Mouse (Mus musculus) adrenal gland, adult (tissue): Measurements from ENCODE around the gene Ifit1bl1.
"Not testable (repeated sequence)": the region's sequence is repeated elsewhere in the genome, so short reads cannot be mapped to it uniquely, and the experiment has no call there.

Experiments used
- DNase-seq, 2 experiments: peaks; one replicate each; pipeline ENCODE4 v3.0.0; 2022 to 2023; ENCODE audit warnings: low spot score in 1 of 2; ENCODE audit not compliant: inconsistent age in 2 of 2

The Ifit1bl1 gene

GRCm38 (mm10) chr19:34601888-34602287 lies at the start of gene Ifit1bl1:
TSS of gene Ifit1bl1 (minus strand) at chr19:34601956.
- DNase-seq: peak in 1 of 2 experiments; percentile 38

- no peak for DNase-seq
Measured at GRCm38 (mm10) chr19:34650997-34651396, 49.2 kb upstream of the Ifit1bl1 start.

GRCm38 (mm10) chr19:34650276-34650675 lies 48.5 kb upstream of the Ifit1bl1 start:
- DNase-seq: no peak

- DNase-seq: not testable (repeated sequence)
Measured at GRCm38 (mm10) chr19:34647630-34648029, 45.9 kb upstream of the Ifit1bl1 start.

- no peak for DNase-seq
Measured at GRCm38 (mm10) chr19:34642616-34643015, 40.9 kb upstream of the Ifit1bl1 start.

- DNase-seq: peak; percentile 17 to 72
Measured at GRCm38 (mm10) chr19:34640623-34641022, 38.9 kb upstream of the Ifit1bl1 start, which contains the start of the genes Ifit1bl2 and Ifit1. TSS of gene Ifit1bl2 (minus strand) at chr19:34640743. TSS of gene Ifit1 (plus strand) at chr19:34640871.

GRCm38 (mm10) chr19:34636933-34637557 lies 35.3 kb upstream of the Ifit1bl1 start:
- DNase-seq: peak; percentile 61 to 89

- no peak for DNase-seq
Measured at GRCm38 (mm10) chr19:34633484-34633883, 31.7 kb upstream of the Ifit1bl1 start.

GRCm38 (mm10) chr19:34631487-34631886 lies 29.7 kb upstream of the Ifit1bl1 start:
- no peak for DNase-seq

GRCm38 (mm10) chr19:34627496-34627895 lies 25.7 kb upstream of the Ifit1bl1 start:
- no peak for DNase-seq

- no peak for DNase-seq
Measured at GRCm38 (mm10) chr19:34624663-34625062, 22.9 kb upstream of the Ifit1bl1 start.

- no peak for DNase-seq
Measured at GRCm38 (mm10) chr19:34623781-34624180, 22.0 kb upstream of the Ifit1bl1 start.

GRCm38 (mm10) chr19:34620871-34621270 lies 19.1 kb upstream of the Ifit1bl1 start:
- DNase-seq: no peak

GRCm38 (mm10) chr19:34612243-34613001 lies 10.7 kb upstream of the Ifit1bl1 start:
- DNase-seq: not testable (repeated sequence)

GRCm38 (mm10) chr19:34610118-34610517 lies 8.4 kb upstream of the Ifit1bl1 start:
- not testable (repeated sequence) for DNase-seq

- peak; percentile 70 to 90 for DNase-seq
Measured at GRCm38 (mm10) chr19:34607237-34608051, 5.7 kb upstream of the Ifit1bl1 start, which contains the start of gene Ifit3b. TSS of gene Ifit3b (plus strand) at chr19:34607970.

- no peak for DNase-seq
Measured at GRCm38 (mm10) chr19:34605472-34605871, 3.7 kb upstream of the Ifit1bl1 start.

- DNase-seq: peak in 1 of 2 experiments; percentile 45
Measured at GRCm38 (mm10) chr19:34599250-34599649, 2.5 kb downstream of the Ifit1bl1 start.

GRCm38 (mm10) chr19:34598341-34598740 lies 3.4 kb downstream of the Ifit1bl1 start:
- peak; percentile 38 to 91 for DNase-seq

GRCm38 (mm10) chr19:34596811-34597210 lies 4.9 kb downstream of the Ifit1bl1 start:
- DNase-seq: no peak

GRCm38 (mm10) chr19:34594523-34594922 lies 7.2 kb downstream of the Ifit1bl1 start:
- DNase-seq: not testable (repeated sequence)
